Mouse (Mus musculus): ENCODE results near the gene Slc6a18. TPM values are rescaled to one million over a fixed set of nuclear protein-coding genes. Genes with fewer than 3 reads are reported as not detected.
A peak's percentile ranks its signal among the peaks of the same experiment; 100 is the strongest.
"Not testable (repeated sequence)": the region's sequence is repeated elsewhere in the genome, so short reads cannot be mapped to it uniquely, and the experiment has no call there.

Slc6a18 gene
- polyA plus RNA-seq, 1 experiment from 2014 or later: 76.6 TPM

DNA sequence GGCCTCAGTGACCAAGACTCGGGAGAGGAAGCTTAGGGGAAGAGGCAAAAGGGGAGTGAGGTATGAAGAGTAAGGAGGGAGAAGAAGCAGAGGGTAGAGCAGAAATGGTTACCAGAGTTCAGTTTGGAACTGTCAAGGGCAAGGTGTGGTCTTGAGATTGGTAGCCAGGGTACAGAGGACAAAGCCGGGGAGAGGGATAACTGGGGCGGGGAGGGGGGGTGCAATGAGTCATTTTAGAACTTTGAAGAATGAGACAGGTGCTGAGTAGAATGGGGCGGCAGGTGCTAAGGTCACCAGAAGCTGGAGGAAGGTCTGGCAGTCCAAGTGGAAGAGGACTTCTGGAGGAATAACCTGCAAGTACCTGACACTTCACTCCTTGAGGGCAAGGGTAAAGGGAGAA, 35.4 kb upstream of the Slc6a18 start:
- H3K9ac ChIP-seq (ENCODE audit: low read depth, low read length): no peak overlapping the region
- H3K4me1 ChIP-seq (replicated peaks; ENCODE audit: insufficient read depth, low read length): 0 out of 2 replicates have a peak, but pooled peaks cover 10% of the 10 kb centered on the region
- H3K9me3 ChIP-seq (replicated peaks; ENCODE audit: low read length): no peaks in the 10 kb centered on the region
- DNase-seq (ENCODE audit: low spot score) (no peak), ATAC-seq (replicated peaks; ENCODE audit: low FRiP score, low read depth) (peak; percentile 22; the same call in 1 of the 2 replicates)
- no peak overlapping the region for H3K4me2 ChIP-seq (ENCODE audit: low read length)
- no peak for TF ChIP-seq CTCF (IDR thresholded peaks at IDR 0.05; ENCODE audit: low read depth)
- H3K27ac ChIP-seq: no peak overlapping the region
- no peaks in the 10 kb centered on the region for H3K27me3 ChIP-seq (ENCODE audit: insufficient read depth, low read length)
- WGBS: 76% methylated on average over 4 of the region's 4 CpGs
- no peak overlapping the region for H3K4me3 ChIP-seq (replicated peaks; ENCODE audit: low read depth, low read length)
- H3K36me3 ChIP-seq (ENCODE audit: insufficient read depth, low read length): no peaks in the 10 kb centered on the region

DNA sequence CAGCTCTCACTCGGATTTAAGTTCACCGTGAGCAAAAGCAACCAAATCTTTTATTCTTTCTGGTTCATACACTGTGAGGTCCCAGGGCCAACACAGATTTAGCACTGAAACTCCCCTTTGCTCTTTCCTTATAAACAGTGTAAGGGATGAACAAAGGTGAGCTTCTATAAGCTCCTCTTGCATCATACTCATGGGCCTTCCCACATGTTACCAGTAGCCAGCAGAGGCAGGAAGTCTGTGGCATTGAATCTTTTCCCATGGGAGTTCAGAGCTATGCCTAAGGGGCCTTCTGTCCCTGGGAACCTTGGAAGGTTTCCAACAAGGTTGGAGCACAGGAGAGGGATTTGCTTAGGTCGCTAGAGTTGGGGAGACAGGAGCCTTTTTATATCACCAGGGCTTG, 34.4 kb upstream of the Slc6a18 start:
- Histone ChIP-seq H3K27ac (no peak overlapping the region), H3K36me3 (ENCODE audit: insufficient read depth, low read length) (no peaks in the 10 kb centered on the region), H3K27me3 (ENCODE audit: insufficient read depth, low read length) (no peaks in the 10 kb centered on the region), H3K9ac (ENCODE audit: low read depth, low read length) (no peak overlapping the region), H3K4me3 (replicated peaks; ENCODE audit: low read depth, low read length) (no peak overlapping the region), H3K4me2 (ENCODE audit: low read length) (no peak overlapping the region), H3K9me3 (replicated peaks; ENCODE audit: low read length) (no peaks in the 10 kb centered on the region), H3K4me1 (replicated peaks; ENCODE audit: insufficient read depth, low read length) (0 out of 2 replicates have a peak, but pooled peaks cover 10% of the 10 kb centered on the region)
- ATAC-seq (replicated peaks; ENCODE audit: low FRiP score, low read depth) (no peak), DNase-seq (ENCODE audit: low spot score) (no peak)
- no peak for TF ChIP-seq CTCF (IDR thresholded peaks at IDR 0.05; ENCODE audit: low read depth)
- WGBS: 74% methylated on average over 3 of the region's 3 CpGs

DNA sequence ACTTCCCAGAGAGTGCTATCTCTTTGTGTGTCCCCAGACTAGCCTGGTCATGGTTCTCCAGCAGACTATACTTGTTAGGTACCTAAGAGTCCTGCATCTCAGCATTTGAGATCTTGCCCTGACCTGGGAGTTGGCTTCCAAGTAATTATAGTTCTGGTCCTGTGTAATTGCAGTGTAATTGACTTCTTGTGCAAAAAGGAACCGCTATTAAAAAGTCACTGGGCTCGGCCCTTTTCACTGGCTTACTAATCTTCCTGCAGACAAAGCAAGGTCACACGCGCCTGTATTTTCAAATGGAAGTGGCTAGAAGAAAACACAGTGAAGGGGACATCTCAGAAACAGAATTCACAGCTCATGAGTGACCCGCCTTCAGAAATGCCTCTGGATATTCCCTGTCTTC, 34.0 kb upstream of the Slc6a18 start:
- H3K27ac ChIP-seq: no peak overlapping the region

DNA sequence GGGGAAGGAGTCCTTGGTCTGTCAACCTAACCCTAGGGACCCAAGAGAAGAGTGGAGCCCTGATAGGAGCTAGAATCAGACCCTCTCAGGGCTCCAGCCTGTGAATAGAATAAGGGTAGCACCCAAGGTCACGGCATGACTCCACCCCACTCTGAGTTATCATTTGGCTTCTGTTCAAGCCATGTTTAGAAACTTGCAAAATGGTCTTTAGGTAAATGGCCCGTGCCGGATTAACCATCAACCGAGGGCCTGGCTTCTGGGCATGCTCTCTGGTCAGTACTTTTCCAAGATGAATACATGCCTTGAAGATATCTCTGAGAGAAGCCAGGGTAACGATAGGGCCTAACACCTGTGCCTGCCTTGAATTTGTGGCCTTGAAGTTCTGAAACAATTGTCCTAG, 33.4 kb upstream of the Slc6a18 start:
- H3K36me3 ChIP-seq (ENCODE audit: insufficient read depth, low read length): no peaks in the 10 kb centered on the region
- no peak for DNase-seq (ENCODE audit: low spot score)
- no peak overlapping the region for H3K4me3 ChIP-seq (replicated peaks; ENCODE audit: low read depth, low read length)
- H3K27me3 ChIP-seq (ENCODE audit: insufficient read depth, low read length): no peaks in the 10 kb centered on the region
- no peak overlapping the region for H3K4me2 ChIP-seq (ENCODE audit: low read length)
- 77% methylated on average over 5 of the region's 5 CpGs for WGBS
- H3K9ac ChIP-seq (ENCODE audit: low read depth, low read length): no peak overlapping the region
- no peak for ATAC-seq (replicated peaks; ENCODE audit: low FRiP score, low read depth)
- H3K4me1 ChIP-seq (replicated peaks; ENCODE audit: insufficient read depth, low read length): 0 out of 2 replicates have a peak, but pooled peaks cover 10% of the 10 kb centered on the region
- H3K27ac ChIP-seq: no peak overlapping the region
- no peaks in the 10 kb centered on the region for H3K9me3 ChIP-seq (replicated peaks; ENCODE audit: low read length)
- TF ChIP-seq CTCF (IDR thresholded peaks at IDR 0.05; ENCODE audit: low read depth): no peak

More for the DNA sequence above, 34.0 kb upstream of the Slc6a18 start:
- Histone ChIP-seq H3K36me3 (ENCODE audit: insufficient read depth, low read length) (no peaks in the 10 kb centered on the region), H3K4me2 (ENCODE audit: low read length) (no peak overlapping the region), H3K4me3 (replicated peaks; ENCODE audit: low read depth, low read length) (no peak overlapping the region), H3K27me3 (ENCODE audit: insufficient read depth, low read length) (no peaks in the 10 kb centered on the region), H3K9ac (ENCODE audit: low read depth, low read length) (no peak overlapping the region), H3K4me1 (replicated peaks; ENCODE audit: insufficient read depth, low read length) (0 out of 2 replicates have a peak, but pooled peaks cover 10% of the 10 kb centered on the region), H3K9me3 (replicated peaks; ENCODE audit: low read length) (no peaks in the 10 kb centered on the region)
- ATAC-seq (replicated peaks; ENCODE audit: low FRiP score, low read depth): no peak
- TF ChIP-seq CTCF (IDR thresholded peaks at IDR 0.05; ENCODE audit: low read depth): no peak
- DNase-seq (ENCODE audit: low spot score): no peak
- WGBS: 83% methylated on average over 5 of the region's 5 CpGs

DNA sequence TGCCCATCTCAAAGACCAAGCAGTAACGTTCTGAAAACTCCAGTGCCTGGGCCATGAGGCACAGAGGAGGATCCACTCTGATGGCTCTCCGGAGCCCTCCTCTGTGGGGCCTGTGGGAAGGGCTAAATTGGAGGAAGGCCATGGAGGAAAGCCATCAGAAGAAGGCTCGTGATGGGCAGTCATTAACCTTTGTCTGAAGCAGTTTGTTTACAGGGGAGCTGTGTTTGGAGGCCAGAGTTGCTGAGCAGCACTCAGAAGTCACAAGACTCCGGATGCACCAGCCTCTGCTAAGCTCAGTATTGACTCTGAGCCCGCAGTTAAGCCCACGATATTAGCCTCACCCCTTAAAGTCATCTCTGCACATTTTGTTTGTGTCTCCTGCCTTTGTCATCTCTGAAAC, 31.7 kb upstream of the Slc6a18 start:
- ATAC-seq (replicated peaks; ENCODE audit: low FRiP score, low read depth) (peak; percentile 29; the same call in 1 of the 2 replicates), DNase-seq (ENCODE audit: low spot score) (peak; percentile 54)
- WGBS: 34% methylated on average over 6 of the region's 6 CpGs
- Histone ChIP-seq H3K9ac (ENCODE audit: low read depth, low read length) (no peak overlapping the region), H3K4me3 (replicated peaks; ENCODE audit: low read depth, low read length) (no peak overlapping the region), H3K27me3 (ENCODE audit: insufficient read depth, low read length) (no peaks in the 10 kb centered on the region), H3K27ac (no peak overlapping the region), H3K9me3 (replicated peaks; ENCODE audit: low read length) (no peaks in the 10 kb centered on the region), H3K4me2 (ENCODE audit: low read length) (no peak overlapping the region), H3K36me3 (ENCODE audit: insufficient read depth, low read length) (no peaks in the 10 kb centered on the region), H3K4me1 (replicated peaks; ENCODE audit: insufficient read depth, low read length) (0 out of 2 replicates have a peak, but pooled peaks cover 10% of the 10 kb centered on the region)
- no peak for TF ChIP-seq CTCF (IDR thresholded peaks at IDR 0.05; ENCODE audit: low read depth)

DNA sequence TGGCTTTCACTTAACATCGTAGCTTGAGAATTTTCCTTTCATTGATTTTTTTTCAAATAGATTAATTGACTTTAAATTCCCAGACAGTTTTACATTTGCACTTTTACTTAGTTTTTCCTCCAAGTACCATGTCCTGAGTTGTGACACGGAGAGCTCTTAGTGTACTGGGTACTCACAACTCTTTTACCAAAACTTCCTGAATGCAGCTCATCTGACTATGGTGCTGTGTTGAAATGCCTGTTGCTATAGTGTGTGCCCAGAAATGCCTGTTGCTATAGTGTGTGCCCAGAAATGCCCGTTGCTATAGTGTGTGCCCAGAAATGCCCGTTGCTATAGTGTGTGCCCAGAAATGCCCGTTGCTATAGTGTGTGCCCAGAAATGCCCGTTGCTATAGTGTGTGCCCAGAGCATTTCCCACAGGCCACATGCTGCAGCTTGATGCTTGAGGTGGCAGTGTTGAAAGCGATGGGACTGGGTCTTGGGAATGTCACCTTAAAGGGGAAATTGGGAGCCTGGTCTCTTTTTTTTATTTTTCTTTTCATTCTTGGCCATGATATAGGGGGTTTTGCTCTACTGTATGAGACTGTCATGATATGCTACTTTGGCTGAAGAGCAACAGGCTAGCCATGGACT, 27.0 kb upstream of the Slc6a18 start, which contains the start of gene Slc6a19:
TSS of gene Slc6a19 (minus strand) at position 172 of the 632 bp plus-strand sequence.
- WGBS: 90% methylated on average over 7 of the region's 7 CpGs
- no peak within 1 kb of the TSS for H3K9ac ChIP-seq (ENCODE audit: low read depth, low read length)
- no peaks in the 10 kb centered on the region for H3K27me3 ChIP-seq (ENCODE audit: insufficient read depth, low read length)

DNA sequence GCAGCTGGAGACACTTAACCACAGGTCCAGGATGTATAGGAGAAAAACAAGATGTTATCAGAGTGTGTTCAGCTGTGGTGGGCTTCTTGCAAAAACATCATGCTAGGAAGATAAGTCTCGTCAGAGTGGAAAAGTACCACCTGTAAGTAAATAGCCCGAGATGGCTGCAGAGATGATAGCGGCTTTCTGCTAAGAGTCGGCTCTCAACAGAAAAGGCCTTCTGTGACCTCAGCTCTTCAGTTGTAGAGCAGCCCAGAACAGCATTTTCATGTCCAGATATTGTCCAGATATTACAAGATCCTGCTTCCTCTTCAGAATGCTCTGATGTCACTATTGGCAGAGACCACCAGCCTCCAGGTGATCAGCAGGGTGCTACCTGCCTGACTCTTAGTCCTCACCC, 25.7 kb upstream of the Slc6a18 start:
- not testable (repeated sequence) for DNase-seq (ENCODE audit: low spot score); H3K4me1 ChIP-seq (replicated peaks; ENCODE audit: insufficient read depth, low read length); H3K9me3 ChIP-seq (replicated peaks; ENCODE audit: low read length); H3K27me3 ChIP-seq (ENCODE audit: insufficient read depth, low read length); H3K9ac ChIP-seq (ENCODE audit: low read depth, low read length); H3K27ac ChIP-seq; H3K4me3 ChIP-seq (replicated peaks; ENCODE audit: low read depth, low read length); H3K36me3 ChIP-seq (ENCODE audit: insufficient read depth, low read length); ATAC-seq (replicated peaks; ENCODE audit: low FRiP score, low read depth); H3K4me2 ChIP-seq (ENCODE audit: low read length)
- 63% methylated on average over 4 of the region's 4 CpGs for WGBS

More for the DNA sequence above, 27.0 kb upstream of the Slc6a18 start, which contains the start of gene Slc6a19:
- H3K4me1 ChIP-seq (replicated peaks; ENCODE audit: insufficient read depth, low read length): 0 out of 2 replicates have a peak, but pooled peaks cover 4% of the 10 kb centered on the region
- H3K4me3 ChIP-seq (replicated peaks; ENCODE audit: low read depth, low read length): no peak within 1 kb of the TSS
- no peak within 1 kb of the TSS for H3K27ac ChIP-seq
- ATAC-seq (replicated peaks; ENCODE audit: low FRiP score, low read depth): no peak
- H3K4me2 ChIP-seq (ENCODE audit: low read length): no peak within 1 kb of the TSS
- no peak for TF ChIP-seq CTCF (IDR thresholded peaks at IDR 0.05; ENCODE audit: low read depth)
- no peaks in the 10 kb centered on the region for H3K9me3 ChIP-seq (replicated peaks; ENCODE audit: low read length)
- no peak for DNase-seq (ENCODE audit: low spot score)
- no peaks in the 10 kb centered on the region for H3K36me3 ChIP-seq (ENCODE audit: insufficient read depth, low read length)

All from kidney, postnatal 0 days (tissue).